Mouse (Mus musculus): ENCODE measurements around the gene Sap30bp. TPM values are rescaled to one million over a fixed set of nuclear protein-coding genes. Genes with fewer than 3 reads are reported as not detected.

Gene Sap30bp
- polyA plus RNA-seq, 1 experiment from 2014 or later = 53.6 TPM

DNA sequence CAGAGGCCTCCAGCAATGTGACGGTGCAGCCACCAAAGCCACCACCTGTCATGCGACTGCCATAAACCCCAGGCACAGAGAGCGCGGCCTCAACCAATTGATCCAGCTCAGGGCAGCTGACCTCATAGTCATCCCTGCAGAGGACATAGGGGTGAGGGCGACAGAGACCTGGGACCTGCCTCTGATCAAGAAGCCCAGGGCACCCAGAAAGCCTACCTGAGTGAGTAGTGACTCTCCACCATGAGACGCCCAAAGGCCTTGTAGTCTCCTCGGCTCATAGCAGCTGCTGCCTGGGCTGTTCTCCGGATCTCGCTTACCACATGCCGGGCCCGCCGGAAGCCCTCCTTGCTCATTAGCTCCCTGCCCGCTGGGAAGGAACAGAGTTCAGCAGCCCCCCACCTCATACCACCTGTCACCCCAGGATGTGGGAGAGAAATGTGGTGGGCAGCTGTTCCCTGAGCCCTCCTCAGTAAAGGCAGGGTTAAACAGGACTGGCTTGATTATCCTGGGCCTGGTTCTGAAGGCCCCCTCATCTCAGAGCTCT, 75.8 kb downstream of the Sap30bp start:
- Histone ChIP-seq H3K9ac (replicated peaks) (no peak overlapping the region), H3K4me2 (replicated peaks) (no peak overlapping the region), H3K27me3 (no peaks in the 10 kb centered on the region), H3K27ac (replicated peaks) (0 out of 2 replicates have a peak overlapping the region, but pooled peaks have one; percentile 4), H3K36me3 (no peaks in the 10 kb centered on the region), H3K4me3 (no peak overlapping the region), H3K9me3 (no peaks in the 10 kb centered on the region), H3K4me1 (peaks cover 33% of the 10 kb centered on the region)
- WGBS = 86% methylated on average over 13 of the region's 13 CpGs
- ATAC-seq (replicated peaks) = no peak

DNA sequence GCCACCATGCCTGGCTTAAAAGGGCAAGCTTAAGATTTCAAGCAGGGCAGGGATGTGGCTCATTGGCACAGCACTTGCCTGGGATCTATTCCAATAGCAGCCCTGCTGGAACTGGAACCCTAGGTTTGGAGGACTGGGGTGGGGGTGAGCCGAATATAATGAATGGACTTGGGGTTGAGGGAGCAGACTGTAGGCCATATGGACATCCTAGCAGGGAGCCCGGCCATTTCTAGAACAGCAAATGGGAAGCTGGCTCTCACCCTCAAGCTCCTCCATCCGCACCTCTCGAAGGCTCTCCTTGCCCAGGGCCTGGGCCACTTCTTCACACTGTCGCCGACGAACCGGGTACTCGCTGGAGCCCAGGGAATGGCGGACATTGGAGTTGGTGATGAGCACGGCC, 76.6 kb downstream of the Sap30bp start:
- no peaks in the 10 kb centered on the region for H3K36me3 ChIP-seq
- H3K4me1 ChIP-seq = peaks cover 30% of the 10 kb centered on the region
- no peak overlapping the region for H3K4me3 ChIP-seq
- H3K27me3 ChIP-seq = no peaks in the 10 kb centered on the region
- 80% methylated on average over 11 of the region's 11 CpGs for WGBS
- H3K9ac ChIP-seq (replicated peaks) = no peak overlapping the region
- no peaks in the 10 kb centered on the region for H3K9me3 ChIP-seq
- ATAC-seq (replicated peaks) = no peak
- 0 out of 2 replicates have a peak overlapping the region, but pooled peaks have one; percentile 4 for H3K27ac ChIP-seq (replicated peaks)
- no peak overlapping the region for H3K4me2 ChIP-seq (replicated peaks)

DNA sequence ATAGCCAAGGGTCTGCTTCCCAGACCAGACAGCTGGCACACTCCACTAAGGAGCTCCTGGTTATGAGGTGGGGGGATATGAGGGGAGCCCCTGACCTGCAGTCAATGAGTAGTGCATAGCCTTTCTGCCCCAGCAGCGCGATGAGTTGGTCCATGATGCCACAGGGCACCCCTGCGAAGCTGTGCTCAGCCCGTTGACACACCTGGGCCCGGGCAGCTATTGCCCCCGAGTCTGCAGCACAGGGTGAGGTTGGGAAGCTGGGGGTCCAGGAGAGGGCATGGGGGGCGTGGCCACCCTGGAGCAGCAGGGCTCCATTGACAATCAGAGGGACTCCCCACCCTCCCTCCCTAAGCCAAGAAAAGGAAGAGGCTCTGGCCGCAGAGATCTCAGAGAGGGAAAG, 77.1 kb downstream of the Sap30bp start:
- no peaks in the 10 kb centered on the region for H3K27me3 ChIP-seq
- WGBS = 89% methylated on average over 8 of the region's 8 CpGs
- no peak for ATAC-seq (replicated peaks)
- no peak overlapping the region for H3K27ac ChIP-seq (replicated peaks)
- H3K36me3 ChIP-seq = no peaks in the 10 kb centered on the region
- H3K4me2 ChIP-seq (replicated peaks) = no peak overlapping the region
- peaks cover 25% of the 10 kb centered on the region for H3K4me1 ChIP-seq
- H3K4me3 ChIP-seq = no peak overlapping the region
- no peak overlapping the region for H3K9ac ChIP-seq (replicated peaks)
- no peaks in the 10 kb centered on the region for H3K9me3 ChIP-seq

DNA sequence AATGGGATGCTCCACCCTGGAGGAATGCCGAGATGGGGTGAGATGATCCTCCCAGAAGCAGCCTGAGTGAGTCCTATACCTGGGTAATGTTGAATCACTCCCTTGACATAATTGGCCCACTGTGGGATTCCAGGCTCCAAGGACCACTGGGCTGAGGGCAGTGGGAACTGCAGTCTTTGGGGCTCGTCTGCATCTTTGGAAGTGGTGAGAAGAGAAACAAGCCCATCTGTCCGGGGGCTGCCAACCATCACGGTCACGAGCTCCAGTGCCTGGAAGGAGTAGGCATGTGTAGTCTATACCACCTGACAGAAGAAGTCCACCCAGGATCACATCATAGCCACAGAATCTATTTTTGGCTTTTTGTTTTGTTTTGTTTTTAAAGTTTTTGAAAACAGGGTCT, 77.9 kb downstream of the Sap30bp start:
- Histone ChIP-seq H3K4me3 (no peak overlapping the region), H3K9ac (replicated peaks) (no peak overlapping the region), H3K36me3 (no peaks in the 10 kb centered on the region), H3K4me1 (peaks cover 22% of the 10 kb centered on the region), H3K27me3 (no peaks in the 10 kb centered on the region), H3K27ac (replicated peaks) (no peak overlapping the region), H3K9me3 (no peaks in the 10 kb centered on the region), H3K4me2 (replicated peaks) (no peak overlapping the region)
- WGBS = 91% methylated on average over 5 of the region's 5 CpGs
- ATAC-seq (replicated peaks) = no peak

DNA sequence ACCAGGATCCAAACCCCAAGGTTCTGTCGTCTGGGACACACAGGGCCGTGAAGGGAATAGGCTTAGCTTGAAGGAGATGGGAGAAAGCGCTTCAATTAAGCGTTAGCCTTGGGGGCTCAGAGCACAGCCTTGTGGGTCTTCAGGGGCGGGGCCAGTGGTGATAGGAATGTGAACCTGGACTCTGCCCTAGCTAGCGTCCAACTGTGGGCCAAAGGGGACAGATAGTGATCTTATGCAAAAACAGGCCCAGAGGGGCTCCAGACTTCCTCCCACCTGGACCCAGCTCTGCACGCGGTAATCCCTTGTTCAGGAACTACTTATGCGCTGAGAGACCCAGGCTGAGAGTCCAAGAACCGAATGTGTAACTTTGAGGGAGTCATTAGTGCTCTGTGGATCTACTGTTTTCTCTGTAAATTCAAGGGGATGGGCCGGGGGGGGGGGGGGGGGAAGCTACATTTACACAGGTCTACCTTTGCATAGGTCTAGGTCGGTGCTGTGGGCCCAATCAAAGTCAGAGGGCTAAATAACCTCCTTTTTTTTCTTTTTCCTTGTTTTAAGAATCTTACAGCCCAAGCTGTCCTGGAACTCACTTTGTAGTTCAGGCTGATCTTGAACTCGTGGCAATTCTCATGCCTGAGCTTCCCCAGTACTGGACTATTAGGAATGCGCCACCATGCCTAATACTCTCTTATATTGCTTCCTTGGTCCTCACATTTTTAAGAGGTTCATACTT, 78.6 kb downstream of the Sap30bp start:
- H3K9ac ChIP-seq (replicated peaks) = peak overlapping the region; percentile 67
- no peaks in the 10 kb centered on the region for H3K27me3 ChIP-seq
- peak; percentile 2; the same call in 1 of the 2 replicates for ATAC-seq (replicated peaks)
- peaks cover 22% of the 10 kb centered on the region for H3K4me1 ChIP-seq
- H3K4me3 ChIP-seq = peak overlapping the region; percentile 68
- no peaks in the 10 kb centered on the region for H3K36me3 ChIP-seq
- peak overlapping the region; percentile 73; the same call in 1 of the 2 replicates for H3K27ac ChIP-seq (replicated peaks)
- H3K4me2 ChIP-seq (replicated peaks) = peak overlapping the region; percentile 86
- 21% methylated on average over 14 of the region's 14 CpGs for WGBS
- H3K9me3 ChIP-seq = no peaks in the 10 kb centered on the region

DNA sequence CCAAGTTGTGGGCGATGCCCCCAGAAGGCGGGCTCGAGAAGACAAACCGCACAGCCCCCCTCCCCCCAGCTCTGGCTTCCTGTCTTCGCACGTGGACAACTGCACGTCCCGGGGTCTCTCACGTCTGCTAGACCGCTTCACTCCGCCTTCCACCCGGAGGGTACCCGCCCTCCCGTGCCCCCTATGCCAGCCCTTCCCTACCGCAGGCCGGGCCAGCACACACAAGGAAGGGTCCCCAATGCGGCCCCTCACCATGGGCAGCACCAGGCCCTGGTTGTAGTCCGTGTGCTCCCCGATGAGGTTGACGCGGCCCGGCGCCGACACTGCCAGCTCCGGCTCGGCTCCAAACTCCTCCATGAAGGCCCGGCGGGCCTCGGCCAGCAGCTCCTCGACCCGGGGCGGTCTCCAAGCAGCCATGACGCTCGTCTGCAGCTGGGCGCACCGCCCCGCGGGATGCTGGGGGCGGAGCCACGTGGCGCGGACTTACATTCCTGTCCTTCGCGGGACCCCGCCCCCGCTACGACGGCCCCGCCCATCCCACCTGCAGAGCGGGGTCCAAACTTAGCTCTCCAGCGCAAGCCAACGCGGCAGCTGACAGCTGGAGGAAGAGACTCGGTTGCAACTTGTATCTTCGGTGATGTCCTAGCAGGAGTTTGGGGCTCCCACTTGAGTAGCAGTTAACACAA, 79.3 kb downstream of the Sap30bp start, which contains the start of gene Galk1:
Gene Galk1, minus strand, starts transcription at position 458 of the 686 bp plus-strand sequence.
- peak; percentile 84 for ATAC-seq (replicated peaks)
- Histone ChIP-seq H3K9ac (replicated peaks) (peak within 1 kb of the TSS; percentile 67), H3K4me1 (peaks cover 22% of the 10 kb centered on the region), H3K36me3 (no peaks in the 10 kb centered on the region), H3K27me3 (no peaks in the 10 kb centered on the region), H3K4me2 (replicated peaks) (peak within 1 kb of the TSS; percentile 86), H3K9me3 (no peaks in the 10 kb centered on the region), H3K27ac (replicated peaks) (peak within 1 kb of the TSS; percentile 73), H3K4me3 (peak within 1 kb of the TSS; percentile 68)
- under 1% methylated on average over 55 of the region's 55 CpGs for WGBS

DNA sequence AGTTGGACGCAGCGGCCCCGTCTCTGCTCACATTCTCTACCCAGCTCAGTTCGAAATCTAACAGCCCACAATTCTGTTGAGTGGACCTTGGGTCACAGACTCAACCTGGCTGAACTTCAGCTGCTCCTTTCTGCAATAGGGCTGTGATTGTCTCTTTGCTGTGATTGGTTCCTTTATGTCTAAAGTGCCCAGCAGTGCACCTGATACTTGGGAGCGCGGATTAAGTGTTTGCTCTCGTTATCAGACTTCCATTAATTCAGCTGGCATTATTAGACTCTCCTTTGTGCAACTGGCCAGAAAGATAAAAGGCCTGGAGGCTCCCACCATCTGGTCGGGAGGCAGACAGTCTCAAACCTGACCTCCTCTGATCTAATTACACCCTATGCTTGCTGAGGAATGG, 81.7 kb downstream of the Sap30bp start:
- Histone ChIP-seq H3K4me2 (replicated peaks) (no peak overlapping the region), H3K9me3 (no peaks in the 10 kb centered on the region), H3K9ac (replicated peaks) (no peak overlapping the region), H3K4me1 (peaks cover 22% of the 10 kb centered on the region), H3K27ac (replicated peaks) (no peak overlapping the region), H3K4me3 (no peak overlapping the region), H3K27me3 (no peaks in the 10 kb centered on the region), H3K36me3 (peaks cover under 1% of the 10 kb centered on the region; the same call in 1 of the 2 replicates)
- WGBS = 41% methylated on average over 8 of the region's 8 CpGs
- no peak for ATAC-seq (replicated peaks)

Other genes with a start within 250 kb of the Sap30bp start
- gene Grb2, start 224.7 kb upstream of the Sap30bp start, polyA plus RNA-seq (2015; fragmentation: Nextera tagmentation; extraction: Ambion mirVana) = 180 and 199 TPM in 2 replicates
- gene Tmem94, start 167.8 kb upstream of the Sap30bp start, polyA plus RNA-seq (2015; fragmentation: Nextera tagmentation; extraction: Ambion mirVana) = 27.6 and 29.8 TPM in 2 replicates
- 7.8 and 7.9 TPM in 2 replicates for gene Caskin2, start 119.6 kb upstream of the Sap30bp start, polyA plus RNA-seq (2015; fragmentation: Nextera tagmentation; extraction: Ambion mirVana)
- gene Tsen54, start 118.6 kb upstream of the Sap30bp start, polyA plus RNA-seq (2015; fragmentation: Nextera tagmentation; extraction: Ambion mirVana) = 24.2 and 25.9 TPM in 2 replicates
- gene Llgl2, start 109.2 kb upstream of the Sap30bp start, polyA plus RNA-seq (2015; fragmentation: Nextera tagmentation; extraction: Ambion mirVana) = 1.0 and 1.1 TPM in 2 replicates
- 0.17 TPM in 1 of 2 replicates, not detected in the other for gene Myo15b, start 74.9 kb upstream of the Sap30bp start, polyA plus RNA-seq (2015; fragmentation: Nextera tagmentation; extraction: Ambion mirVana)
- 1.2 and 2.5 TPM in 2 replicates for gene Smim5, start 33.3 kb upstream of the Sap30bp start, polyA plus RNA-seq (2015; fragmentation: Nextera tagmentation; extraction: Ambion mirVana)
- 0.94 and 1.1 TPM in 2 replicates for gene Smim6, start 21.3 kb upstream of the Sap30bp start, polyA plus RNA-seq (2015; fragmentation: Nextera tagmentation; extraction: Ambion mirVana)
- gene Recql5, start 195 bp downstream of the Sap30bp start, polyA plus RNA-seq (2015; fragmentation: Nextera tagmentation; extraction: Ambion mirVana) = 24.6 and 29.2 TPM in 2 replicates
- gene Itgb4, start 41.4 kb downstream of the Sap30bp start, polyA plus RNA-seq (2015; fragmentation: Nextera tagmentation; extraction: Ambion mirVana) = 0.52 and 0.69 TPM in 2 replicates
- 58.9 and 64.2 TPM in 2 replicates for gene Galk1, start 79.4 kb downstream of the Sap30bp start, polyA plus RNA-seq (2015; fragmentation: Nextera tagmentation; extraction: Ambion mirVana)
- gene H3f3b, start 94.7 kb downstream of the Sap30bp start, polyA plus RNA-seq (2015; fragmentation: Nextera tagmentation; extraction: Ambion mirVana) = 2,534 and 2,591 TPM in 2 replicates
- gene Unk, start 97.0 kb downstream of the Sap30bp start, polyA plus RNA-seq (2015; fragmentation: Nextera tagmentation; extraction: Ambion mirVana) = 40.4 and 40.8 TPM in 2 replicates
- 0.70 and 0.80 TPM in 2 replicates for gene Unc13d, start 144.7 kb downstream of the Sap30bp start, polyA plus RNA-seq (2015; fragmentation: Nextera tagmentation; extraction: Ambion mirVana)
- gene Wbp2, start 153.7 kb downstream of the Sap30bp start, polyA plus RNA-seq (2015; fragmentation: Nextera tagmentation; extraction: Ambion mirVana) = 138 and 144 TPM in 2 replicates
- gene Trim47, start 193.9 kb downstream of the Sap30bp start, polyA plus RNA-seq (2015; fragmentation: Nextera tagmentation; extraction: Ambion mirVana) = 7.0 and 7.7 TPM in 2 replicates
- gene Trim65, start 197.8 kb downstream of the Sap30bp start, polyA plus RNA-seq (2015; fragmentation: Nextera tagmentation; extraction: Ambion mirVana) = 1.6 and 1.9 TPM in 2 replicates
- gene Mrpl38, start 205.6 kb downstream of the Sap30bp start, polyA plus RNA-seq (2015; fragmentation: Nextera tagmentation; extraction: Ambion mirVana) = 77.7 and 78.5 TPM in 2 replicates
- 71.4 and 73.5 TPM in 2 replicates for gene Fbf1, start 234.9 kb downstream of the Sap30bp start, polyA plus RNA-seq (2015; fragmentation: Nextera tagmentation; extraction: Ambion mirVana)